Mouse (Mus musculus) liver, embryonic 13.5 days (tissue): ENCODE measurements around the gene Lmf1. TPM values are rescaled to one million over a fixed set of nuclear protein-coding genes. Genes with fewer than 3 reads are reported as not detected.

ENCODE experiments used
- ATAC-seq: fragments of 200-750 bp; cut with Nextera tagmentation; 2 replicates; pipeline ENCODE4 v1.8.0; 2017; ENCODE audit warnings: low read depth, mild to moderate bottlenecking, moderate number of reproducible peaks, moderate library complexity
- DNase-seq: peaks from one replicate; pipeline ENCODE4 v3.0.0; 2022
- H3K27ac ChIP-seq: fragments of 300-500 bp; sonication (generic); 2 replicates; pipeline ENCODE4 v1.5.1; 2015; ENCODE audit warnings: moderate library complexity, mild to moderate bottlenecking, inconsistent platforms
- H3K27me3 ChIP-seq: fragments of 300-500 bp; sonication (generic); 2 replicates; pipeline ENCODE4 v1.6.1; 2015; ENCODE audit warnings: mild to moderate bottlenecking, inconsistent platforms
- H3K36me3 ChIP-seq: fragments of 300-500 bp; sonication (generic); 2 replicates; pipeline ENCODE4 v1.6.1; 2015; ENCODE audit warnings: mild to moderate bottlenecking, inconsistent platforms
- H3K4me1 ChIP-seq: fragments of 300-500 bp; sonication (generic); replicated peaks from 2 replicates; pipeline ENCODE4 v1.6.1; 2015; ENCODE audit warnings: inconsistent platforms
- H3K4me2 ChIP-seq: fragments of 300-500 bp; sonication (generic); 2 replicates; pipeline ENCODE4 v1.6.1; 2015; ENCODE audit warnings: inconsistent platforms, mild to moderate bottlenecking, moderate library complexity
- H3K4me3 ChIP-seq: fragments of 300-500 bp; sonication (generic); replicated peaks from 2 replicates; pipeline ENCODE4 v1.5.1; 2015; ENCODE audit warnings: mild to moderate bottlenecking, inconsistent platforms
- H3K9ac ChIP-seq: fragments of 300-500 bp; sonication (generic); 2 replicates; pipeline ENCODE4 v1.6.1; 2015; ENCODE audit warnings: mild to moderate bottlenecking, inconsistent platforms
- H3K9me3 ChIP-seq: fragments of 300-500 bp; sonication (generic); replicated peaks from 2 replicates; pipeline ENCODE4 v1.6.1; 2016; ENCODE audit warnings: inconsistent platforms
- WGBS: fragments of 180-500 bp; shearing (Covaris S2); methylation state at CpG from one replicate; pipeline ENCODE4 v1.1.7; 2015; ENCODE audit not compliant: insufficient replicate concordance; 5-methylcytosine and 5-hydroxymethylcytosine counted together
- polyA plus RNA-seq: library from polyadenylated mRNA; unstranded; fragments of >200 nt; fragmentation: Nextera tagmentation; extraction: Ambion mirVana; gene quantifications from 2 replicates; pipeline ENCODE4 v1.2.1, GENCODE M21; 2015

Gene Lmf1
- polyA plus RNA-seq, 1 experiment from 2014 or later = 11.6 TPM

DNA sequence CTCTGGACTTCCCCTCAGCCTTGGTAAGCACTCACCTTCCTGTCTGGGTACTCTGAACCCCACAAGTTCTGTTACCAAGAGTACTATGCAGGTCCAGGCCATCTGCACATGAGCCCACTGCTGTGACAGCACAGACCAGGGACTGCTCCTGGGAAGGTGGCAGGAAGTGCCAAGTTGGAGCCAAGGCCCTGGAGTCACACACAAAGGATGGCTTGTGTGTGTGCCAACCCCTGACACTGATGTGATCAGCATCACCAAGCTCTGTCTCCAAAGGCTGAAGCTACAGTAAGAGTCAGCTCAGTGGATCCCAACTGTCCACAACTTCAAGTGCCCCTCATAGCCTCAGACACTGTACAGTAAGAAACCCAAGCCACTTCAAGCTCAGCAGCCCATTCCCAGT, 94.1 kb downstream of the Lmf1 start:
- no peak overlapping the region for H3K9ac ChIP-seq
- no peak overlapping the region for H3K4me3 ChIP-seq
- H3K4me1 ChIP-seq = no peaks in the 10 kb centered on the region
- no peaks in the 10 kb centered on the region for H3K36me3 ChIP-seq
- no peak for DNase-seq
- H3K27ac ChIP-seq = no peak overlapping the region
- H3K4me2 ChIP-seq = no peak overlapping the region
- H3K9me3 ChIP-seq = peaks cover 3% of the 10 kb centered on the region; the same call in 1 of the 2 replicates
- H3K27me3 ChIP-seq = 0 out of 2 replicates have a peak, but pooled peaks cover 3% of the 10 kb centered on the region
- no peak for ATAC-seq

DNA sequence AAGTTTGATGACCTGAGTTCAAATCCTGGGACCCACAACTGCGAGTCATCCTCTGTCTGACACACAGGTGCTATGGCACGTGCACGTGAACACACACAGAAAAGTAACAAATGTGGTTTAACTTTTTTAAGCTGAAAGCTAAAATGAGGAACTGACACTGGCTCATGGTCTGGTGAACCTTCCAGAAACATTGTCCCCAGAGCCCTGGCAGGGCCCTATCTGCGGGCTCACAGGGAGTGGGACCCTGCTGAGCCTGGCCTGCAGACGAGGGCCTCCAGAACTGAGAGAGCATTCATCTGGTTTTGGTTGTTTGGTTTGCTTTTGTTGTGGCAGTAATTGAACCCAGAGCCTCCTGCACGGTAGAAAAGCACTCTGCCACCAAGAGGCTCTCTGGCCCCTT, 99.1 kb downstream of the Lmf1 start:
- no peaks in the 10 kb centered on the region for H3K4me1 ChIP-seq
- peaks cover 3% of the 10 kb centered on the region; the same call in 1 of the 2 replicates for H3K9me3 ChIP-seq
- H3K9ac ChIP-seq = no peak overlapping the region
- DNase-seq (no peak), ATAC-seq (no peak)
- H3K4me3 ChIP-seq = no peak overlapping the region
- H3K36me3 ChIP-seq = no peaks in the 10 kb centered on the region
- H3K4me2 ChIP-seq = no peak overlapping the region
- WGBS = 50% methylated on average over 6 of the region's 6 CpGs
- peaks cover 7% of the 10 kb centered on the region; the same call in 1 of the 2 replicates for H3K27me3 ChIP-seq
- no peak overlapping the region for H3K27ac ChIP-seq

DNA sequence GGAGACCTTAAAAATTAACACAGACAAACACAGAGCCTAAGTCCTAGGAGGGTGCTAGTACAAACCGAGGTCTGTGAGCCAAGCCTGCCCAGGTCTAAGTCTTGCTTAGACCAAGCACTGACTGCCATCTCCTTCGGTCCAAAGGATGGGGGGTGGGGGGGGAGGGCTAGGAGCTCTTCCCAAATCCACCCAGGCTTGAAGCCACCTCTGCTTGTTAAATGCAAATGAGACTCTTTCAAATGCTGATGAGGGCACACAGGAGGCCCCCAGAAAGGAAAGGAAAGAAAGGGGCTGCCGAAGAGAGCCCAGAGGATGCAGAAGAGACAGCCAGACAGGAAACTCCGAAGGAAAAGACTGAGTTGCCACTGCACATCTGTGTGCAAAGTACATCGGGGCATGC, 100.9 kb downstream of the Lmf1 start:
- WGBS = 13% methylated on average over 5 of the region's 5 CpGs
- no peak overlapping the region for H3K4me2 ChIP-seq
- H3K4me1 ChIP-seq = no peaks in the 10 kb centered on the region
- no peak overlapping the region for H3K27ac ChIP-seq
- H3K36me3 ChIP-seq = no peaks in the 10 kb centered on the region
- DNase-seq (no peak), ATAC-seq (no peak)
- no peak overlapping the region for H3K4me3 ChIP-seq
- H3K9ac ChIP-seq = no peak overlapping the region
- H3K9me3 ChIP-seq = peaks cover 3% of the 10 kb centered on the region; the same call in 1 of the 2 replicates
- H3K27me3 ChIP-seq = peaks cover 7% of the 10 kb centered on the region; the same call in 1 of the 2 replicates

DNA sequence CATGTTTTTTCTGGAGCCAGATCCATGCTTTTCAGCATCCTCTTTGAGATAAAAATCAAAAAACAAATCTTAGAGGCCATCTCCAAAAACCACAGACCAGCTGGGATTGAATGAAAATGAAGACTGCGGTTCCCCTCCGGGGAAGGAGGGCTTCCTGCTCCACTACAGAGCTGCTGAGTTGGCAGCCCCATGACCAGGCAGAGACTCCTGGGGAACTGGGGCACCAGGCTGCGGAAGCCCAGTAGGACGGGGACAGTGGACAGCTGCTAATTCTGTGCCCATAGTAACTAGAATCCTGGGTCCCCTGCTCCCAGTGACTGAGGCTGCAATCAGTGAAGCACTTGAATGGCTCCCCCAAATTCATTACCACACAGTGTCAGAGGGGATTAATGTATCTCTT, 102.8 kb downstream of the Lmf1 start:
- Histone ChIP-seq H3K4me3 (no peak overlapping the region), H3K36me3 (no peaks in the 10 kb centered on the region), H3K4me1 (no peaks in the 10 kb centered on the region), H3K27ac (no peak overlapping the region), H3K27me3 (peaks cover 16% of the 10 kb centered on the region; the same call in 1 of the 2 replicates), H3K4me2 (no peak overlapping the region), H3K9me3 (no peaks in the 10 kb centered on the region), H3K9ac (no peak overlapping the region)
- DNase-seq (no peak), ATAC-seq (no peak)
- WGBS = 52% methylated on average over 4 of the region's 4 CpGs

DNA sequence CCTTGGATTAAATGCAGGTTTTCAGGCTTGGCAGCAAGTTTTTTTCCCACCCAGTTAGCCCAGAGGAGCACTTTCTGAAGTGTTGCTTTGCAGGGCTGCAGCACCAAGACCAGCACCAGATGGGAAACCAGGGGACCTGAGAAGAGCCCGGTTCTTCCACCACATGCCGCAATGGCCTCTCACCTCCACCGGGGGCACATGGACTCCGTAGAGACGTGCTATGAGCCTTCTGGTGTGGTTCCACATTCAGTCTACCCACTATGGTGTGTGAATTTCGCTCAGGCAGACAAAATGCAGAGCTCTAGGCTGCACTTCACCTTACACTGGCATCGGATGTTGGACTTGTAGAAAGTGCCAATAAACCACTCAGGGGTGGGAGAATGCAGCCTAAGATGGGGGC, 107.4 kb downstream of the Lmf1 start:
- Histone ChIP-seq H3K4me3 (no peak overlapping the region), H3K27ac (no peak overlapping the region), H3K27me3 (peaks cover 17% of the 10 kb centered on the region), H3K36me3 (no peaks in the 10 kb centered on the region), H3K9me3 (no peaks in the 10 kb centered on the region), H3K9ac (no peak overlapping the region), H3K4me2 (no peak overlapping the region), H3K4me1 (no peaks in the 10 kb centered on the region)
- WGBS = 24% methylated on average over 7 of the region's 7 CpGs
- ATAC-seq (no peak), DNase-seq (no peak)

DNA sequence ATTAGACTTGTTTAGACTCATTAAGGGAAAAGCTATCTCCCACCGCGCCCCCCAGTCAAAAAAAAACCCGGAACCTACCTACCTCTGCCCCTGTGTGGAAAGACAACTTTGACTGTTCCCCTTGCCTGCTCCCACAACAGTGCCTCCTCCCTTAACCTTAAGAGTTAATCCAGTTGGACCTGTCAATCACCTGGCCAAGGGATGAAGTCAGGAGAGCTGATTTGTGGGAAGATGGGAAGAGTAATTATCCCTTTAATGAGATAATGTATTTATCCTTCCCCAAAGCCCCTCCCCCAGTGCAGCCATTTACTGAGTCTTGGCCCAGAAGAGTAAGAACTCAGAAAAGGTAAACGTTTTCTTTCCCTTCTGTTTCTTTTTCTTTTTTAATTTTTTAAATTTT, 110.0 kb downstream of the Lmf1 start:
- Histone ChIP-seq H3K27me3 (peaks cover 17% of the 10 kb centered on the region), H3K4me1 (no peaks in the 10 kb centered on the region), H3K9ac (no peak overlapping the region), H3K9me3 (no peaks in the 10 kb centered on the region), H3K36me3 (no peaks in the 10 kb centered on the region), H3K27ac (no peak overlapping the region), H3K4me2 (no peak overlapping the region), H3K4me3 (no peak overlapping the region)
- WGBS = 64% methylated on average over 4 of the region's 4 CpGs
- DNase-seq (no peak), ATAC-seq (no peak)

DNA sequence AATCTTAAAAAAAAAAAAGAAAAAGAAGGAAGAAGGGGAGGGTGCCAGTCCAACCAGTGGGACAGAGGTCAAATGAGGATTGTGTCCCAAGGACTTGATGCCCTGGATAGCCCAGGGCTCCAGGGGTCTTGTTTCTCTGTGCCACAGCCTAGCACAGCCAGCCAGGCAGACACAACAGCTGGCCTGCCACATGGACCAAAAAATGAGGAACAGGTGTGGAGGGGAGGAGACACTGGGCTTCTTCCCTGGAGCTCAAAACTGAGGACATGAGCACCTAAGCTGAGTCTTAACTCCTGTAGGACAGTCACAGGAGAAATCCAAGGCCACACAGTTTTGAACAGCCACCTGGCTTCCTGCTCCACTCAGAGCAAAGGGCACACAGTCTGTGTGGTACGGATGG, 117.4 kb downstream of the Lmf1 start:
- no peak overlapping the region for H3K9ac ChIP-seq
- WGBS = 45% methylated on average over 1 of the region's 1 CpGs
- no peak overlapping the region for H3K4me3 ChIP-seq
- no peaks in the 10 kb centered on the region for H3K9me3 ChIP-seq
- ATAC-seq = no peak
- H3K27me3 ChIP-seq = no peaks in the 10 kb centered on the region
- H3K4me1 ChIP-seq = no peaks in the 10 kb centered on the region
- no peak overlapping the region for H3K27ac ChIP-seq
- no peak for DNase-seq
- no peak overlapping the region for H3K4me2 ChIP-seq
- H3K36me3 ChIP-seq = no peaks in the 10 kb centered on the region

DNA sequence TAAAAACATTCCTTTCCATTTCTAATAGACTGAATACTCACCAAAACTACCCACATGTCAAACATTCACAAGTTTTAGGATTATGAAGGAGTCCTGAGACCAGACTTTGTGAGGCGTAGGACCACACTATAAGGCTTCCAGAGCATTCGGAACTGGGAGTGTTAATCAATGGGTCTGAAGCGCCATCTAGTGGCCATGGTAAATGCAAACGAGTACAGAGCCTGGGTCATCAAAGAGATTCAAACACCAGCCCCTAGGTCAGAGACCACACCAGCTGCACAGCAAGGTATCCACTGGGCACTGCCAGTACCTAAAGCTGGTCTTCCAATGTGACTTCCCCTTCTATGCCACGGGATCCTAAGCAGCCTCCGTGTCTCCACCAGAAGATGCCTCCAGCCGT, 119.6 kb downstream of the Lmf1 start:
- peak; percentile 29 for DNase-seq
- H3K4me1 ChIP-seq = no peaks in the 10 kb centered on the region
- no peak for ATAC-seq
- no peaks in the 10 kb centered on the region for H3K27me3 ChIP-seq
- 15% methylated on average over 7 of the region's 7 CpGs for WGBS
- no peaks in the 10 kb centered on the region for H3K9me3 ChIP-seq
- H3K4me2 ChIP-seq = no peak overlapping the region
- no peaks in the 10 kb centered on the region for H3K36me3 ChIP-seq
- no peak overlapping the region for H3K4me3 ChIP-seq
- no peak overlapping the region for H3K9ac ChIP-seq
- no peak overlapping the region for H3K27ac ChIP-seq

DNA sequence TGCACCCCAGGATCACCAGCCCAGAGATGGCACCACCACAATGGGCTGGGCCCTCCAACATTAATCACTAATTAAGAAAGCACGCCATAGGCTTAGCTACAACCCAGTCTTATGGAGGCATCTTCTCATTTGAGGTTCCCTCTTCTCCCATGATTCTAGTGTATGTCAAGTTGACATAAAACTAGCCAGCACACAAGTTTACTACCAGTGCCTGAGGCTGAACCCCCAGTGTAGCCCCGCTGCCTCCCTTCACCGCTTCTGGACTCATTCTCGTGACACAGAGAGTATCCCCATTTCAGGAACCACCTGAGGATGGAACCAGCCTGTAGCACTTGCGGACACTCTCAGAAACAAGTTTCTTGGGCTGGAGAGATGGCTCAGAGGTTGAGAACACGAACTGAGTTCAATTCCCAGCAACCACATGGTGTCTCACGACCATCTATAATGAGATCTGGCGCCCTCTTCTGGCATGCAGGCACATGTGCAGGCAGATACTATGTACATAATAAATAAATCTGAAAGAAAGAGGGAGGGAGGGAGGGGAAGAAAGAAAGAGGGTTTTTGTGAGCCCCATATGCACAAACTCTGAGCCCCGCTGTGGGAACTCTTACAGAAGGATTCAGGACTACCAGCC, 122.1 kb downstream of the Lmf1 start:
- Histone ChIP-seq H3K9ac (no peak overlapping the region), H3K9me3 (no peaks in the 10 kb centered on the region), H3K27ac (no peak overlapping the region), H3K4me2 (no peak overlapping the region), H3K27me3 (no peaks in the 10 kb centered on the region), H3K4me3 (no peak overlapping the region), H3K36me3 (no peaks in the 10 kb centered on the region), H3K4me1 (no peaks in the 10 kb centered on the region)
- ATAC-seq (no peak), DNase-seq (no peak)
- WGBS = 49% methylated on average over 9 of the region's 9 CpGs

DNA sequence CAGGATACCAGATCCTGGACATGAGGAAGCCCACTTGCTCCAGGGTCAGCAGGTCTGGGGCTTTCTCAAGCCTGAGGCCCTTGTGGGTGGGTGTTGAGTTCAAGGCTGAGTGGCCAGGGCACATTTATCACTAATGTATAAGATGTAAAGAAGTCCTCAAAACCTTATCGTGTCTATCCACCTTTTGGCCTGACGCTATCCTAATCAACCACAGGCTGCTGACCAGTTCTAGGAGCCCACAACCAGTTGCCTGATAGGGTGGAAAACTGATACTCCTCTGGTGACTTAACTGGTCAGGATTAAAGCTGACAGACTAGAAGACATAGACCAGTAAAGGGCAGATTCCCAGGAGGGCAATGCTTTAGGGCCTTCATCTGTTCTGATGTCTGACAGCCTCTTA, 131.1 kb downstream of the Lmf1 start:
- peaks cover 5% of the 10 kb centered on the region; the same call in 1 of the 2 replicates for H3K27me3 ChIP-seq
- ATAC-seq (no peak), DNase-seq (no peak)
- H3K27ac ChIP-seq = no peak overlapping the region
- H3K36me3 ChIP-seq = no peaks in the 10 kb centered on the region
- 55% methylated on average over 2 of the region's 2 CpGs for WGBS
- H3K4me2 ChIP-seq = no peak overlapping the region
- H3K9me3 ChIP-seq = no peaks in the 10 kb centered on the region
- no peaks in the 10 kb centered on the region; the same call in 1 of the 2 replicates for H3K4me1 ChIP-seq
- H3K4me3 ChIP-seq = no peak overlapping the region
- no peak overlapping the region for H3K9ac ChIP-seq

DNA sequence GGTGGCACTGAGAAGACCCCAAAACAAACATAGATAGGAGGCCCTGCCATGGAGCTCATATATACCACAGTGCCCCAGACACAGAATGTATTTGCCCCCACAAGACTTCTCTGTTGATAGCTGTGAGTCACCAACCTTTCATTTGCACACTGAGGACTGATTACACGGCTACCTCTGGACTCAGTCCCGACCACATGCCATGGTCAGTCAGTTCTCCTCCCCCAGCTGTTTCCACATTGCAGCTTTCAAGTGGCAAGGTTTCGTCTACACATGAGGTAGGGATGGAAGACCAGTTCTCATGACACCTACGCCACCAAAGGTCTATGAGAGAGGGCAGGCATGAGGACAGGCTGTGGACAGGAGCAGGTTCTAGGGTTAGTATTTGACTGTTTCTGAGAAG, 132.3 kb downstream of the Lmf1 start:
- Histone ChIP-seq H3K27me3 (peaks cover 17% of the 10 kb centered on the region), H3K4me1 (peaks cover 8% of the 10 kb centered on the region), H3K9me3 (no peaks in the 10 kb centered on the region), H3K4me2 (no peak overlapping the region), H3K27ac (no peak overlapping the region), H3K4me3 (no peak overlapping the region), H3K36me3 (no peaks in the 10 kb centered on the region), H3K9ac (no peak overlapping the region)
- 57% methylated on average over 4 of the region's 4 CpGs for WGBS
- DNase-seq (no peak), ATAC-seq (no peak)
